Mouse (Mus musculus) brain, embryonic 14.5 days (tissue): ENCODE measurements at regions not wholly inside any gene's neighbourhood (a gene's known extent, or its start where the extent isn't known, plus 50 kb on each side); places are given as distances from the start of the nearest gene placed in this dataset.

Source experiments
- DNase-seq: peaks from one replicate; pipeline ENCODE4 v3.0.0-alpha.2; 2011; ENCODE audit warnings: low read depth
- CTCF ChIP-seq: fragments of 200-500 bp; IDR thresholded peaks from 2 replicates; pipeline ENCODE4 v1.5.1; 2012; ENCODE audit warnings: inconsistent platforms, mild to moderate bottlenecking, moderate library complexity, borderline replicate concordance; ENCODE audit not compliant: insufficient read depth, insufficient read length; ENCODE audit errors: extremely low read depth
- POLR2A ChIP-seq: fragments of 200-500 bp; IDR thresholded peaks from 2 replicates; pipeline ENCODE4 v1.6.1; 2012; ENCODE audit warnings: mild to moderate bottlenecking, inconsistent platforms, borderline replicate concordance; ENCODE audit not compliant: poor library complexity, insufficient read depth, insufficient read length, severe bottlenecking; ENCODE audit errors: extremely low read depth

GRCm38 (mm10) chr3:22628703-22629102, 552.3 kb downstream of the Tbl1xr1 start:
- TF ChIP-seq POLR2A = no peak
- no peak for TF ChIP-seq CTCF
- peak; percentile 44 for DNase-seq
